Mouse (Mus musculus) hindbrain, embryonic 14.5 days (tissue): ENCODE results near the gene Speg. TPM values are rescaled to one million over a fixed set of nuclear protein-coding genes. Genes with fewer than 3 reads are reported as not detected.

Experiments
- ATAC-seq: fragments of 200-750 bp; cut with Nextera tagmentation; 2 replicates; pipeline ENCODE4 v1.8.0; 2017; ENCODE audit warnings: moderate number of reproducible peaks, mild to moderate bottlenecking, moderate TSS enrichment, moderate library complexity; ENCODE audit not compliant: low FRiP score
- DNase-seq: peaks from one replicate; pipeline ENCODE4 v3.0.0-alpha.2; 2015; ENCODE audit warnings: low spot score
- H3K27ac ChIP-seq: fragments of 300-500 bp; sonication (generic); 2 replicates; pipeline ENCODE4 v1.5.1; 2014; ENCODE audit warnings: mild to moderate bottlenecking, moderate library complexity
- H3K27me3 ChIP-seq: fragments of 300-500 bp; sonication (generic); 2 replicates; pipeline ENCODE4 v1.6.1; 2014; ENCODE audit warnings: mild to moderate bottlenecking, low read length, mixed read lengths; ENCODE audit not compliant: control insufficient read depth, insufficient read depth
- H3K36me3 ChIP-seq: fragments of 300-500 bp; sonication (generic); replicated peaks from 2 replicates; pipeline ENCODE4 v1.6.1; 2014; ENCODE audit not compliant: control insufficient read depth, insufficient read depth
- H3K4me1 ChIP-seq: fragments of 300-500 bp; sonication (generic); replicated peaks from 2 replicates; pipeline ENCODE4 v1.6.1; 2014; ENCODE audit warnings: antibody characterized with exemption, low read length, mixed read lengths; ENCODE audit not compliant: control insufficient read depth, insufficient read depth
- H3K4me2 ChIP-seq: fragments of 300-500 bp; sonication (generic); replicated peaks from 2 replicates; pipeline ENCODE4 v1.6.1; 2014; ENCODE audit warnings: mild to moderate bottlenecking, moderate library complexity
- H3K4me3 ChIP-seq: fragments of 300-500 bp; sonication (generic); replicated peaks from 2 replicates; pipeline ENCODE4 v1.5.1; 2014; ENCODE audit warnings: mild to moderate bottlenecking, low read length
- H3K9ac ChIP-seq: fragments of 300-500 bp; sonication (generic); 2 replicates; pipeline ENCODE4 v1.6.1; 2014
- H3K9me3 ChIP-seq: fragments of 300-500 bp; sonication (generic); 2 replicates; pipeline ENCODE4 v1.6.1; 2016; ENCODE audit warnings: low read length; ENCODE audit not compliant: control insufficient read depth
- WGBS: fragments of 180-500 bp; shearing (Covaris S2); extraction: QIAGEN DNeasy Blood & Tissue Kit; methylation state at CpG from one replicate; pipeline ENCODE4 v1.1.7; 2014; 5-methylcytosine and 5-hydroxymethylcytosine counted together
- polyA plus RNA-seq: library from polyadenylated mRNA; unstranded; fragments of >200 nt; fragmentation: Nextera tagmentation; extraction: Ambion mirVana; gene quantifications from 2 replicates; pipeline ENCODE4 v1.2.1, GENCODE M21; 2014

The Speg gene
- polyA plus RNA-seq, 1 experiment from 2014 or later: 18.0 TPM

- no peaks in the 10 kb centered on the region for H3K9me3 ChIP-seq
- H3K27ac ChIP-seq: no peak overlapping the region
- no peak overlapping the region for H3K4me2 ChIP-seq
- H3K36me3 ChIP-seq: no peaks in the 10 kb centered on the region
- H3K9ac ChIP-seq: no peak overlapping the region
- H3K4me1 ChIP-seq: peaks cover 11% of the 10 kb centered on the region
- DNase-seq (peak; percentile 26), ATAC-seq (peak; percentile 35; the same call in 1 of the 2 replicates)
- no peaks in the 10 kb centered on the region for H3K27me3 ChIP-seq
- no peak overlapping the region for H3K4me3 ChIP-seq
- 9% methylated on average over 15 of the region's 15 CpGs for WGBS
Observed at GRCm38 (mm10) chr1:75344291-75345035, 30.6 kb upstream of the Speg start.

- Histone ChIP-seq H3K27ac (no peak overlapping the region), H3K4me1 (peaks cover 6% of the 10 kb centered on the region; the same call in 1 of the 2 replicates), H3K36me3 (no peaks in the 10 kb centered on the region), H3K4me3 (no peak overlapping the region), H3K27me3 (no peaks in the 10 kb centered on the region), H3K9me3 (no peaks in the 10 kb centered on the region), H3K4me2 (no peak overlapping the region), H3K9ac (no peak overlapping the region)
- no peak for ATAC-seq
- no peak for DNase-seq
- WGBS: 37% methylated on average over 20 of the region's 20 CpGs
Observed at GRCm38 (mm10) chr1:75345036-75345935, 29.8 kb upstream of the Speg start.

- 84% methylated on average over 5 of the region's 5 CpGs for WGBS
- H3K27ac ChIP-seq: no peak overlapping the region
- ATAC-seq: no peak
Observed at GRCm38 (mm10) chr1:75347279-75347678, 27.8 kb upstream of the Speg start.

GRCm38 (mm10) chr1:75349275-75349674, 25.8 kb upstream of the Speg start:
- Histone ChIP-seq H3K9me3 (no peaks in the 10 kb centered on the region), H3K4me1 (peaks cover 6% of the 10 kb centered on the region; the same call in 1 of the 2 replicates), H3K36me3 (no peaks in the 10 kb centered on the region), H3K4me3 (no peak overlapping the region), H3K27me3 (no peaks in the 10 kb centered on the region), H3K9ac (no peak overlapping the region), H3K4me2 (no peak overlapping the region), H3K27ac (no peak overlapping the region)
- ATAC-seq (no peak), DNase-seq (no peak)
- WGBS: 40% methylated on average over 5 of the region's 5 CpGs

More at GRCm38 (mm10) chr1:75347279-75347678, 27.8 kb upstream of the Speg start:
- Histone ChIP-seq H3K9ac (no peak overlapping the region), H3K4me2 (no peak overlapping the region), H3K36me3 (no peaks in the 10 kb centered on the region), H3K9me3 (no peaks in the 10 kb centered on the region), H3K4me1 (peaks cover 6% of the 10 kb centered on the region; the same call in 1 of the 2 replicates), H3K27me3 (no peaks in the 10 kb centered on the region), H3K4me3 (no peak overlapping the region)
- DNase-seq: no peak

- peak; percentile 55 for DNase-seq
Observed at GRCm38 (mm10) chr1:75357261-75357660, 17.8 kb upstream of the Speg start.

GRCm38 (mm10) chr1:75358009-75358408, 17.1 kb upstream of the Speg start:
- no peaks in the 10 kb centered on the region for H3K9me3 ChIP-seq
- no peak overlapping the region for H3K27ac ChIP-seq
- no peak overlapping the region for H3K4me2 ChIP-seq
- no peaks in the 10 kb centered on the region for H3K36me3 ChIP-seq
- no peak for ATAC-seq
- H3K9ac ChIP-seq: no peak overlapping the region
- H3K4me1 ChIP-seq: peaks cover 8% of the 10 kb centered on the region
- WGBS: 95% methylated on average over 4 of the region's 4 CpGs
- peaks cover 48% of the 10 kb centered on the region for H3K27me3 ChIP-seq
- DNase-seq: no peak
- no peak overlapping the region for H3K4me3 ChIP-seq

More at GRCm38 (mm10) chr1:75357261-75357660, 17.8 kb upstream of the Speg start:
- ATAC-seq: no peak
- Histone ChIP-seq H3K4me2 (no peak overlapping the region), H3K9me3 (no peaks in the 10 kb centered on the region), H3K4me3 (no peak overlapping the region), H3K9ac (no peak overlapping the region), H3K4me1 (peaks cover 8% of the 10 kb centered on the region), H3K27me3 (peaks cover 41% of the 10 kb centered on the region), H3K27ac (no peak overlapping the region), H3K36me3 (no peaks in the 10 kb centered on the region)
- WGBS: 66% methylated on average over 7 of the region's 7 CpGs

- WGBS: 75% methylated on average over 13 of the region's 13 CpGs
- H3K9me3 ChIP-seq: no peaks in the 10 kb centered on the region
- peaks cover 8% of the 10 kb centered on the region for H3K4me1 ChIP-seq
- no peak overlapping the region for H3K4me3 ChIP-seq
- no peak overlapping the region for H3K4me2 ChIP-seq
- no peak for DNase-seq
- no peak overlapping the region for H3K9ac ChIP-seq
- peaks cover 53% of the 10 kb centered on the region for H3K27me3 ChIP-seq
- H3K27ac ChIP-seq: no peak overlapping the region
- no peaks in the 10 kb centered on the region for H3K36me3 ChIP-seq
- ATAC-seq: no peak
Observed at GRCm38 (mm10) chr1:75359346-75359745, 15.8 kb upstream of the Speg start.

GRCm38 (mm10) chr1:75360112-75361031, 14.7 kb upstream of the Speg start, which contains the start of gene Des:
Des (plus strand) TSS chr1:75360329.
- H3K27me3 ChIP-seq: peaks cover 53% of the 10 kb centered on the region
- no peak within 1 kb of the TSS for H3K27ac ChIP-seq
- peak within 1 kb of the TSS; percentile 51 for H3K4me2 ChIP-seq
- H3K9ac ChIP-seq: no peak within 1 kb of the TSS
- peaks cover 9% of the 10 kb centered on the region for H3K4me1 ChIP-seq
- no peaks in the 10 kb centered on the region for H3K9me3 ChIP-seq
- 2% methylated on average over 74 of the region's 80 CpGs for WGBS
- H3K36me3 ChIP-seq: no peaks in the 10 kb centered on the region
- ATAC-seq (no peak; the same call in 1 of the 2 replicates), DNase-seq (no peak)
- H3K4me3 ChIP-seq: peak within 1 kb of the TSS; percentile 22
